Mouse (Mus musculus) cerebellum, postnatal 10 days (tissue): ENCODE measurements at regions not wholly inside any gene's neighbourhood (a gene's known extent, or its start where the extent isn't known, plus 50 kb on each side); places are given as distances from the start of the nearest gene placed in this dataset.
A peak's percentile ranks its signal among the peaks of the same experiment; 100 is the strongest.

Experiments used
- DNase-seq, 2 experiments: peaks; one replicate each; pipeline ENCODE4 v3.0.0; 2021; ENCODE audit warnings: mixed read lengths in 2 of 2

DNA sequence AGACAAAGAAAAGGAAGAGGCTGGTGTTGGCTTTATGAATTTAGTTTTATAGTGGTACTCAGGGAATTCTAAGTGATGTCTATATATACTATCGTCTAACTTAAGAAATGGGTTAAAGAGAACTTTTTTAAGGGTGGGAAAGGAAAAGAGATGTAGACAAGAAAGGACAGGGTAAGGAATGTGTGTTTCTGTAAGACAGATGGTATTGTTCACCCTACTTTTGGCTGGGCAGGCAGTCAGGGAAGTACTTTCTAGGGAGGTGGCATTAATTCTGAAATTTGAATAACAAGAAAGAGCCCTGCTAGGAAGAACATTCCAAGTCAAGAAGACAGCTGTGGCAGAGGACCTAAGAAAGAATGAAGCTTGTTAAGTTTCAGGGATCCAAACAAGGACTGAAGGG, 263.0 kb downstream of the Pik3r1 start:
- DNase-seq, result no peak

DNA sequence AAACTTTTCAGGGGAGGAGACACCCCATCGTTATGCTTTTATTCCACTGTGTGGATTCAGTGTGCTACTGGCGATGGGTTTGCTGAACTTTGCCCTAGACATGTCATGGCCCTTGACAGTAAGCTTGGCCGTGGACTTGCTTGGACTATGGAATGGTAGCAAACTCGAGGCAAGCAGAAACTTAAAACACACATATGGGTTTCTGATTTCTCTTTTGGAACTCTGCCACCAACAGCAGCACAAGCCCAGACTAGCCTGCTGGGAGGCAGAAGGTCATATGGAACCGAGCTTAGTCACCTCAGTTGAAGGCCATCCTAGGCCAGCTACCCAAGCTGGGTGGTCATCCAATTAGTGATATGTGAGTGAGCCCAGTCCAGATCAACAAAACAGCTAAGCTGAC, 263.8 kb downstream of the Pik3r1 start:
- DNase-seq, result peak in 1 of 2 experiments; percentile 33

GRCm38 (mm10) chr13:101501845-101502284, 266.2 kb downstream of the Pik3r1 start:
- peak; percentile 80 to 86 for DNase-seq

DNA sequence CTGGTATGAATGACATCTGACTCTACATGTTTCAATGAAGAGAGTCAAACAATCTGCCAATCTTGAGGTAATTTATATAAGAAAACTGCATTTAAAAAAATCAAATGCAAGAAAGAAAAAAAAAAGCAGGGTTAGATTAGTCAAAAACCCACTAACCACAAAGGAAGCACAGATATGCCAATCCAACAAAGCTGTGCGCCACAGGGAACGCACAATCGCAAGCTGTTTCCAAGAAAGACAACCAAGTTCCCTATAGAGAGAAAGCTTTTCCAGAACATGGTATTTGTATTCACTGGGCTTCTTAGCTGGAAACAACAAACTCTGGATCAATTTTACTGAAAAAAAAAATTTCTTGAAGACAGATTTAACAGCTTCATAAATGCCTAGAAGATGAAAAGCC, 267.0 kb downstream of the Pik3r1 start:
- peak in 1 of 2 experiments; percentile 38 for DNase-seq

- DNase-seq, result peak; percentile 41 to 45
Observed at GRCm38 (mm10) chr13:101491835-101492234, 276.2 kb downstream of the Pik3r1 start.

DNA sequence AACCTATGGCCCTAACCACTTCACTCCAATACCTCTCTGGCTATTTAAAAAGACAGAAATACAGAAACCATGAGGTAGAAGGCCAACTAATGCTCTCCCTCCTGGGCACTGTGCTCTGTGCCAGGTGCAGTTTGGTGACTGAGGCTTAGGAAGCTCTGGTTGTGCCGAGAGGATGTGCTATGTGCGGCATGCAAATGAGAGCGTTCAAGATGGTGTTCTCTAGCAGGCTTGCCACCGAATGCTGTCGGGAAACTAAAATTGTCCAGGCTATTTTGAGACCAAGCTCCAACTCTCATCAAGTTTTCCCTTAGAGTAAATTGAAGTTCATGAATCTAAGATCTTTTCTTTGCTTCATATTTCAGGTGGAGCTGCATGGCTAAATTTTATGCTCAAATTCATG, 277.1 kb downstream of the Pik3r1 start:
- no peak for DNase-seq

DNA sequence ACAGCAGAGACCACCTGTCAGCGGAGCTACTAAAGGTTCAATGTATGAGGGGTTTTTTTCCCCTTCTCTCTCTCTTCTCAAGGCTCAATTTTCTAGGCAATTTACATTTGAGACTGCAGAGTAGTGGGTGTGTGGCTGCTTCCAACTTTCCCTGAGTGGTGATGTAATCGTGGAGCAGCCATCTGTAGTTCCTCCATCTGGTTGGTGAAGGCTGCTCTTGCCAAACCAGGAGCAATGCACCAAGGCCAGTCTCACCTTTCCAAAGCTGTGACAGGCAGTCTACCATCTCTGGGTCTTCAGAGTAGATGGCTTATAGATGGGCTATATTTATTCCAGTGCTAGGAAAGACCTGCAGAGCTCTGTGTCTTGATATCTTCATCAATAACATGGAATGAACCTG, 280.4 kb downstream of the Pik3r1 start:
- DNase-seq, result peak; percentile 77 to 81

DNA sequence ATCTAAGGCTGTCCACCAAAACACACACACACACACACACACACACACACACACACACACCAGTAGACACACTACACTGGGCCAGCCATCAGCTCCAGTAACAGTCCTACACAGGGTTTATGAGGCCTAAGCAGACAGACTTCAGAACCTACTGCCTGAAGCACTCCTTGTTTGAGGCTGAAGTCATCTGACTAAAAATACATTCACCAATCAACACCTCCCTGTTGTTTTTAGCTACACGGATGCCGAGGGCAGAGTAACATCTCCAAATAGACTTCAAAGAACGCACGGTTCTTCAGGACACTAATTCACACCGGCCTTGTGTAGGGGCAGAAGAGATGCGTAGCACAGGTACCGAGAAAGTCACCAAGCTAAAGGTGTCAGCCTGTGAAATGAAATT, 282.2 kb downstream of the Pik3r1 start:
- no peak for DNase-seq

DNA sequence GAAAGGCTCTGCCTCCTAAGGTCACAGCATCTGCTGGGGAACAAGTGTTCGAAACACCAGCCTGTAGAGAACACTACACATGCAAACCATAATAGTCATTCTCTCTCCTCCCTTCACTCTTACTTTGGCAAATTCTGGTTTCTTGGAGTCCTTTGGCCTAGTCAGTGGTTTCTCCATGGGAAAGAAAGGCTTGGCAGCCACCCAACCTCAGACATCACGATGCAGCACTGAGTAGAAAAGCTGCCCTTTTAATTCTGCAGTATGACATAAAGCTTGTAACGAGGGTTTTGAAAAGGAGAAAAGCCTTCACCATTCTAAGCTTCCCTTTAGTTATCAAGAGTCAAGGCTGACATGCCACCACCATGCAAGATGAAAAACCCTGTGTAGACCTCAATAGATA, 284.2 kb downstream of the Pik3r1 start:
- peak; percentile 81 to 82 for DNase-seq

DNA sequence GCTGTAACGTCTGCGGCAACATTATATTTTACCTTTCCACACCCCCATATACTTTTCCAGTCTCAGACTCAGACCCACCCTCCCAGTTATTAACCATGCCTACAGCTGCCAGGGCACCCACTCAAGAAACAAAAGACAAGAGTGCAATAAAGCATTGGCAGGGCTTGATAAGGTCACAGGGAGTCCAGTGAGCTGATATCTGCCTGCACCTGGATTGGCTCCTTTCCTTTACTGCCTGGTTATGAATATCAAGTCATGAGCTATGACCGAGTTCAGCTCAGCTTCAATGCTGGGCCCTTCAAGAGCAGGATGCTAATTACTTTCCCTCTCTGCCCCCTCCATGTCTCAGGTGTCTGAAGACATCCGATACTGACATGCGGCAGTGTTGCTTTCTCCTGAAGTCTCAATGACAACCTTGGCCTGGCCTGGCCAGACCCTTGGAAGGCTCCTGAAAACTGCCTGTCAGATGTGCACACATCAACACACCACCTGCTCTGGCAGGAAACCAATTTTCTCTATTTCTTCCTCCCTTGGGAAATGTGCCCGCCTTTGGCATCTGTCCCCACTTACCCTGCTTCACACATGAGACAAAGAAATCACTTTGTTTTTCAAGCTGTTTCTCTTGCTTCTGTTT, 286.3 kb downstream of the Pik3r1 start:
- DNase-seq, result peak; percentile 72 to 79

DNA sequence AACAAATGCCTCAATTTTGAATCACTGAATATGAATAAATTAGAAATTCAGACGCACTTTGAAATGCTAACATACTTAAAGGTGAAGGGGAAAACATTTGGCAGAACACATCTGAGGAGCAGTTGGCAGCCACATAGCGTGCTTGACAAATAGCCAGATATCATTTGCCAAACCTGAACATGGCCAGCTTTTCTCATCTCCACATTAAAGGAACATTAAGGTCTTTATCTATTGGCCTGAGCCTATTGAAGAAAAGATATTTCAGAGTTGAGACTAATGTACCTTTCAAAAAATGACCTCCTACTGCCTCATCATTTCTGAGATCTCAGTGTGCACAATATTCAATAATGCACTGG, 288.7 kb downstream of the Pik3r1 start:
- peak; percentile 85 to 89 for DNase-seq

- DNase-seq, result no peak
Observed at GRCm38 (mm10) chr13:101478608-101479296, 289.3 kb downstream of the Pik3r1 start.

- DNase-seq, result no peak
Observed at GRCm38 (mm10) chr13:101473349-101473748, 294.7 kb downstream of the Pik3r1 start.

GRCm38 (mm10) chr13:101470560-101471247, 297.3 kb downstream of the Pik3r1 start:
- peak; percentile 48 to 65 for DNase-seq

- DNase-seq, result no peak
Observed at GRCm38 (mm10) chr13:101465748-101466127, 302.3 kb downstream of the Pik3r1 start.

DNA sequence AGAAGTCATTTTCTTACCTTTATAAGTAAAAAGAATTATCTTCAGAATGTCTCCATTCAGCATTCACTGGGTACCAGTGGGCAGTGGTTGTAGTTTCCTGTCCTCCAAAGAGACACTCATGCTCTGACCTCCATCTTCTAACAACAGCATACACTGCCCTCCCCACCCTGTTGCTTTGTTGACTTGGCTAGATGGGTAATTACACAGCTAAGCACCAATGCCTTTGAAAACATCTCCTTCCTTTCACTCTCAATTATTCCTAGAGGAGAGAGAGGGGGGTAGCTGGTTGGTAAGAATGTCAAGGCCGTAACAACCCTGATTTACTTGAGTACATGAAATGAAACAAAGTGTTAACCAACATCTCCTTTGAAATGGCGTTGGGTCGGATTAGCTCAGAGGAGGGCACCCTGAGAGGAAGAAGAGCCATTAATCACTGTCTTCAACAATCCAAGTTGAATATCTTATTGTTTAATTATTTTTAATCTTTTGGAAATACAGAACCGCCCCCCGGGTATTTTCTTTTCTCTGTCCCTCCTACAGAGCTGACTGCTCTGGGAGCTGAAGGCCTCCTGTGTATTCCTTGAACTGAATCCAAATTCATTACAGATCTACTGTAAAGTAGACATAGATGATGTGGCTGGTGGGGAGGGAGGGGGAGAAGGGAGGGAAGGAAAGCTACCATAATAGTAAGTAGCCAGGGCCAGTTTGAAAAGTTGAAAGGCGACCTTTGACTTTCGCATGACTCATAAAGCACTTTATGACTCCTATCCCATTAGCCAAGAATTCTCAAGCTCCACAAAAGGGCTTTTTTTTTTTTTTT, 302.9 kb downstream of the Pik3r1 start:
- DNase-seq, result no peak

DNA sequence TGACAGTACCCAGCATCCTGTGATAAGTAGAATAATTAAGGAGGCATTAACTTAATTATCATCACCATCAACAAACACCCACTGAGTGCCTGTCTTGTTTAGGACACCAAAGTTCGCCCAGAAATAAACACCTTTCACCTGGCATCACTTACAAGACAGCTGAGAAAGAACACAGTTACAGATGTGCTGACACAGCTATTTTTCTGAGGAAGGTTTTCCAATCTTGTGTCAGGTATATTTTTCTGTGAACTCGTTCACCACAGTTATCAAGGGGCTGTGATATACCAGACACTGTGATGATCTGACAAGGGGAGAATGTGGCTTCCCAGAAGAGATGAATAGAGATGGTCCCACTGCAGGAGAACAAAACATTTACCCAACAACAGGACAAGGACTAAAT, 311.1 kb downstream of the Pik3r1 start:
- DNase-seq, result no peak

GRCm38 (mm10) chr13:101454276-101454675, 313.7 kb downstream of the Pik3r1 start:
- DNase-seq, result no peak

- peak; percentile 7 to 23 for DNase-seq
Observed at GRCm38 (mm10) chr13:101450501-101450900, 317.5 kb downstream of the Pik3r1 start.

DNA sequence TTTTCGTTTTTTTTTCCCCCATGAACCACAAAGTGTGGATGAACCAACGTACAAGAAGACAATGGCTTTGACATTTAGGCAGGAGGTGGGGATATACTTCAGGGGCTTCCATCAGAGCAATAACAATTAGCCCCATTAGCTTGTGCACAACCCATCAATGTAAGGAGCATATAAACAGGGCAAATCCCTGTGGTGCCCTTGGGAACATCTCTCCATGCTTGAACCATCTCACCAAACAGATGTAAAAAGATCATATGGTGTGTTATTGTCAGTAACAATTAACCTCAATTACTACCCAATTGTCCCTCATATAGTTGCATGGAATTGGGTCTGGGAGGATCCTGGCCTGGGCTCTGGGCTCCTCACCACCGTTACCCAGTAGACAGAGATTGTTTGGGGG, 328.5 kb downstream of the Pik3r1 start:
- DNase-seq, result no peak

GRCm38 (mm10) chr13:101439041-101439440, 329.0 kb downstream of the Pik3r1 start:
- DNase-seq, result peak; percentile 85 to 89

DNA sequence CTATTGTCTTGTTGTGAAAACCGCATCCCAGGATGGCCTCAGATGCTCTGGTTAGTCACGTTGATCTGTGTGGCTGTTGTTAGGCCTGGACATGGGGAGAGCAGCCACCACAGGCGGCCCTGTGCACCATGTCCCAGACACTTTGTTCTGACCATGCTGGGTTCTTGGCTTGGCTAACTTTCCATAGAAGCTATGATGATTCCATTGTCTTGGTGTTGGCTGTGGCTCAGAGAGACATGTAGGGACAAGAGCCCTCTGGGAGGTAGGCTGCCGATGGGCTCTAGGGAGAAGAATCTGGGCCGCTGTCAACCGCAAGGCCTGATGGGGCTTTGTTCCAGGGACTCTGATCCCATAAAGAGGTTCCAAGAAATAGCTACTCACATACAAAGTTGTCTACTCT, 334.9 kb downstream of the Pik3r1 start:
- DNase-seq, result no peak
